Mouse (Mus musculus) CD8-positive naive resting alpha-beta T cell, adult 2 months (primary cell): Measurements from ENCODE around the gene Nme7.

Experiments used
- DNase-seq, 2 experiments: peaks; one replicate each; pipeline ENCODE4 v3.0.0; 2022; ENCODE audit warnings: low read depth in 2 of 2, low spot score in 2 of 2

The Nme7 gene

DNA sequence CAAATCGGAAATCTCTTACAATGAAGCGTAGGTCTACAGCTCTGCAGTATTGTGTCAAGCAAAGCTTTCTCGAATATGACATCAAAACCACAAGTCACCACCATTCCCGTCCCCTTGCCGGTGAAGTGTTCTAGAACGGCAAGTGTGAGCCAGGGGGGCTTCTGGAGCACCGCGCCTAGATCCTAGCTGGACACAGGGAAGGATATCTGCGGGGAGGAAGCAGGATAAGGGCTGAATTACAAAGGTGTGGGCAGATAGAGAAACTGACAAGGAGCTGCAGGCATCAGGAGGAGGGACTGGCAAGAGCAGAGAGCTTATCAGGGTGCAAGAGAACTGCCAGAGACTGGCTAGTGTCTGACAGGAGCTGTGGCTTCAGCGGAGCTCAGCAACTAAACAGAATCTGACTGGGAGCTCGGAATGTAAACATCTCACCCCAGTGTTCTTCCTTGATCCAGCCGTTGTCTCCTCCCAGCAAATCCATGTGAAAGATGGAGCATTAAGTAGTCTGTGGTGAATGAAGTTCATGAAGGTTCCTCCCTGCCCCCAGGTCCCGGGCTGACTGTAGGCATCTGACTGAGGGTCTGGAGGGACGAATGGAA is 15.7 kb downstream of the Nme7 start:
- DNase-seq = no peak

DNA sequence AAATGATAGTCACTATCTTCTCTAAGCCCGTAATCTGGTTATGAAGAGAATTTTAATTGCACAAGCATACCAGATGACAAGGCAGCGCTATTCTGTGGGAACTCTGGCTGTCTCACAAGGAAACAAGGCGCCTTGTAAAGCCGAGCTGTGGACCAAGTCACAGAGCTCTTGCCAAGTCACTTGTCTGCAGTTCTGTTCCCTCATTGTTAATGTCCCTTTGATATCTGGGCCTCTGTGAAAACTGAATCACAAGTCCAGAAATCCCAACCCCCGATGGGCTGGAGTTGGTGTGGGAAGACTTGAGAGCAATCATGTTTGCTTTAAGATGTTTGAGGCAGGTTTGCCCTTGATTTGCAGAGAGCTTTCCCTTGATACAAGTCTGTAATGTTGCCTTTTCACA is 16.8 kb downstream of the Nme7 start:
- DNase-seq = no peak

DNA sequence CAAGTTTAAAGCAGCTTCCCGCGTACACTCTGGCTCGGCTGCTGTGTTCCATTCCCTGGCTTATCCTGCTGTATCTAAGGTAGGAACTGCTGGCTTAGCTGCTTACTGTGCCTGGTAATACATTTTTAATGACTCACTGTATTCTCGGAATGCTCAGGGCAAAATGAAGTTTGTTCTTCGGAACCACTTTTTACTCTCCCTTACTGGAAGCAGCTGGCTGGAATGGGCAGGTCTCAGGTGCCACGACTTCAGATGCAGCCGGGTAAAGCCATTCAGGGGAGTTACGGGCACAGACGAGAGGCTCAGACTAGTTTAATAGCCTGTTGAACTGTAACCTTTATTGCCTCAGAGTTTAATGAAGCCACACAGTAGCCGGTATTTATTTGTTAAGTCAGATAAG is 17.5 kb downstream of the Nme7 start:
- no peak for DNase-seq

DNA sequence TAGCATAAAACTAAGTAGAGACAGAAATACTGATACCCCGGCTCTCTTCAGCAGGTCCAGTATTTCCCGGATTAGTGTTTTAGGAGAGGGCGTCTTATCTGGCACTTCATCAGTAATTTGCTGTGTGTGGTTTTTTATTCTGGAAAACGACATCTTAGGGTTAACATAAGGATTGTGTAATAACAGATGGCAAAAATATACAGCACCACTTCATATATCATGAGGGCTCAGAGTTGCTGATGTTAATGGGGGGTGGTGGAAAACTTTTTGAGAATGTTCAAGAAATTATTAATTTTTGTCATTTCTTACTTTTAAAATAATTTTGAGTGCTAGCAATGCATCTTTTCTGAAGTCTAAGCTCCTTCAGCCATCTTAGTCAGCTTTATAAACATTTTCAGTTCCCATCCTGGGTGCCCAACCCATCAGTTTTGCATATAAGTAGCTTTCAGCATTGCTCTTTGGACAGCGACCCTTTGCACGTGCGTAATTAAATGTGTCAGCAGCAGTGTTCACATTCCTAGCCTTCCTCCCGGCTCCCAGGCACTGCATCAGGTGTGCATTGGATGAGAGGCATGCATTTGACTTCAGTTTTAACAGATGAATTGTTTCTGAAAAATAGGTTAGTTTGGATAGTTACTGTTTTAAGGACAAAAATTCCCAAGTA is 19.2 kb downstream of the Nme7 start:
- no peak for DNase-seq

DNA sequence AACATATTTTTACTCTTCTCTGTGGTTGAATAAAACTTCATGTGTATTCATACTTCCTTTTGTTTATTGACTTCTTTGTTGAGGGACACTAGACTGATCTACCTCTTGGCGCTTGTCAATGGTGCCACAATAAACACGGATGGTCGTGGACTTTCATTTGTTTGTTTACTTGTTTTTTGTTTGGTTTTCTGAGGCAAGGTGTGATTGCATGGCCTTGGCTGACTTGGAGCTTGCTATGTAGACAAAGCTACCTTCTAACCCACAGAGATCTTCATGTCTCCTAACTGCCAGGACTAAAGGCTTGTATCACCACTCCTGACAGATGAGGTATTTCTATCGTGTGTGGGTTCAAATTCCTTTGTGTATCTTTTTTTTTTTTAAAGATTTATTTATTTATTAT is 20.3 kb downstream of the Nme7 start:
- no peak for DNase-seq

DNA sequence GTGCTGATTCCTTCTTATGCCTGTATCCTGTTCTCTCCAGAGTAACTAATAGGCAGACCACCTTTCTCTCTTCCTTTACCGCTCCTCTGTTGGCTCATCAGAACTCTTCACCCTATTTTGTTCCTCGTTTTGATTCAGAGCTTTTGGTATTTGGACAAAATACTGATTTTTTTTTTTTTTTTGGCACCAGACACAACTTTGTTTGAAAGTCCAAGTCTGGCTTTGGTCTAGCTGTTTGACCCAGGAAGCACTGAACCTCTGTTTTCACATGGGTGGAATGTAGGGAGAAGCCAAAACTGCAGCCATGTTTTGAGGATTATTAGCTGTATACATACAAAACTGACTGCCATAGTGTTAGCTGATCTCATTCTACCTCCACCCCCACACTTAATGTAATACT is 21.0 kb downstream of the Nme7 start:
- DNase-seq = no peak

DNA sequence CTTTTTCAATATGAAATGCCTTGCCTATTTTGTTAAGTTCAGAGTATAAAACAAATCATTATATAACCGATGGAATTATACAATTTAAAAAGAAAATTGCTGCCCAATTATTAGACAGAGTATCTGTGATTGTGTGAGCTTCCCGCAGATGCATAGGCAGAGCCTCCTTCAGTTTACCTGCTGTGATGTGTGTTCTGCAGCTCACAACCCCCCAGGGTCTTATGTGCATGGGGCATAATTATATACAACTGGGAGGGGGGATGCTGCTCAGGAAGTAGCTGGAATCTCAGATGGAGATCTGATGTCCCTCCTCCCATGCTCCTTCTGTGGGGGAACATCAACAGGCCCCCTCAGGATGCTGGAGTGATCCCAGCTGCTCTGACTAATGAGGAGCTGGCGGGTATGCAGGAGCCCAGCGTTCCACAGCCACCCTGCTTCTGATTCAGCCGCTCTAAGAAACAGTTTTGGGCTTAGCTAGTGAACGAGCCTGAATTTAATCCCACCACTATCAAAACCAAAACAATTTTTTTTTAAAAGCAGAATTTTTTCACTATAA is 22.8 kb downstream of the Nme7 start:
- DNase-seq = no peak

DNA sequence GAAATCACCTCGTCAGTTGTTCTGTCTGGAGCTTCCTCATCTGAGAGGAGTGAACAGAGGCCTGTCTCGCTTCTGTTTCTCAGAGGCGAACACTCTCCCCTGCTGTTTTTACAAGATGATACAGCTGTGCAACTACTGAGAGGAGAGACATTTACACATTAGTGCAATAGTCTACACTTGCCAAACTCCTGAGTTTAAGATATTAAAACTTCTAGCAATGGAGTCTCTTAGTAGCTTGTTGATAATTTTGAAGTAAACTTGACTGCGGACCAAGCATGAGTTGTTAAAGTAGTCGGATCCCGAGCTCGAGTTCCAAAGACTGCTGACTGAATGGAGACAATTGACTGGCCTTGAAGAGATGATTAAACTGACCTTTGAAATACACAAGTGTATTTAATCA is 23.8 kb downstream of the Nme7 start:
- DNase-seq = no peak

DNA sequence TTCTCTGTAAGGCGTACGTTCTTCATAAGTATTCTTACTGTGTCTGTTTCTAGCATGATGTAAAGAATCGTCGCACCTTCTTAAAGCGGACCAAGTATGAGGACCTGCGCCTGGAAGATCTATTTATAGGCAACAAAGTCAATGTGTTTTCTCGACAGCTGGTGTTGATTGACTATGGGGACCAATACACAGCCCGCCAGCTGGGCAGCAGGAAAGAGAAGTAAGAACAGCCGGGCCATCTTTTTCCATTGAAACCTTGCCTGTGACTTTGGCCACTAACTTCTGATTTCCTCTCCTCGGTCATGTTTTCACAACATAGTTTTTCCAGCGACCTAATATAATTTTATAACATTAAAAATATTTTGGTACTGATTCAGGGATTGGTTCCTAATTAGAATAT is 28.6 kb downstream of the Nme7 start:
- DNase-seq = no peak

DNA sequence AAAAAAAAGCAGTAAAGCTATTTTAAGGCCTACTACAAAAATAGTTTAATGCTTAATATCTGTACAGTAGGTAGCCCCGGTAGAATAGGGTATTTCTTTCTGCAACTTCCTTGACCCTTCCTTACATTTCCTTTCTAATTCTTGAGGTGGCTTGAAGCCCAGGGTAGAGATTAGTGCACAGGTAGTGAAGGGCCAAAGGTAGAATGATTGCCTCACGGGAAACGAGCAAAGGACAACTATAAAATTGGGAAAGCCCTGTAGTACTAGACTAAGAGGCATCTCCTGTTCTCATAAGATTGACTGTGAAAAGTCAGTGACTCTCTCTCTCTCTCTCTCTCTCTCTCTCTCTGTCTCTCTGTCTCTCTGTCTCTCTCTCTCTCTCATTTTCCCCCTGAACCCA is 31.5 kb downstream of the Nme7 start:
- no peak for DNase-seq

DNA sequence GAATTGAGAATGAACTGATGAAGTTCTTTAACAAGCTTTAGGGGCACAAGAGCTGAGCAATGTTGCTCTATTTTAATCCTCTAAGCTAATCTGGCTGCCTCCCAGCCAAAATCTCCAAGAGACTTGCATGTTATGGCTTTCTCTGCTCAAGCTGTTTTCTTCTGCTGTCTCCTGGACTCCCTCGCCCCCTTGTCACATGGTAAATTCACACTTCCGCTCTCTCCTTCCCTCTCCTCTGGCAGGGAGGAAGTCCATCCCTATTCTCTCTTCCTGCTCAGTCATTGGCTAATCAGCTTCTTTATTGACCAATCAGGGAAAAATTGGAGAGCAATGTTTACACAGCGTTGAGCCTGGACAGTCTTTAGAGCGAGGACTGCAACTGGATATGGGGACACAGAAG is 31.9 kb downstream of the Nme7 start:
- no peak for DNase-seq

DNA sequence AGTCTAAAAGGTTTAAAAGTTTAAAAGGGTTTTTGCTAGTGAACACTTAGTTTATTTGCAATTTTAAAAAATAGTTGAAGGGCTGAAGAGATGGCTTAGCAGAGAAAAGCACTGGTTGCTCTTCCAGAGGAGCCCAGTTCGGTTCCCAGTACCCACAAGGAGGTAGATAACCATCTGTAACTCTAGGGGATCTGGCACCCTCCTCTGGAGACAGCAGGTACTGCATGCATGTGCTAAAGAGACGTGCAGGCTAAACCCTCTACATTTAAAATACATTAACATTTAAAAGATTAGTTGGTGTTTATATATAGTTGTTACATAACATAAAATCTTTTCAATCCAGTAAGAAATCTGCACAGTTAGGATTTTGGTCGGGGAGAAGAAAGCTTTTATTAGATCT is 38.2 kb downstream of the Nme7 start:
- peak; percentile 8 to 51 for DNase-seq

DNA sequence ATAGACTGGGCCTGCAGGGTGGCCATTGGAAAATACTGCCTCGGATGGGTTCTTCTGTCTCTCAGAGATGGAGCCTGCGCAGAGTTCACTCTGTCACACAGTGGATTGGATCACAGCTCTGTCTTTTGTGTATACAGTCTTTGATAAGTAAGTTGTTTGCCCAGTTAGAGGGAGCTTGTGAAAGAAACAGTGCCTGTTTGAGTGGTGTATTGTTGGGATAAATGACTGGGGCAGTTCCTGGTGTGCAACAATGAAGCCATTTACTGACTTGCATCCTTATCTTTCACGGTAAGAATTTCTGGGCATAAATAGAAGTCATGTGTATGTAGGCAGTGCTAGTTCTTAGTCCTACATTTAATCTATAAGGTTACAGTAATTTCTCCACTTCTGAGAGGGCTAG is 49.5 kb downstream of the Nme7 start:
- DNase-seq = no peak

DNA sequence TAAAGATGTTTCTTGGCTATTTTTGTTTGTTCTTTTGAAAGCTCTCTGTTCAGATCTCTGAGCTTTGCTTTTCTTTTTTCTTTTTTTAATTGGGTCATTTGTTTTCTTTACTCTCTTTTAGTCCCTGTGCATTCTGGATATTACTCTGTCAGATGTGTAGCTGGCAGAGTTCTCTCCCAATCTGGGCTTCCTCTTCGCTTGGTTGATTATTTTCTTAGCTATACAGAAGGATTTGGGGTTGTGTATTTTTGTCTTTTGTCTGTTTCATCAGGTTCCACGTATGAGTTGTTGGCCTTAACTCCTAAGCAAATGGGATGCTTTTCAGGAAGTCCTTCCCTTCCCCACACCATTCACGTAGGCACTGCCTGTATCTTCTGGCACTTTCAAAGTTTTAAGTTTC is 54.1 kb downstream of the Nme7 start:
- no peak for DNase-seq

DNA sequence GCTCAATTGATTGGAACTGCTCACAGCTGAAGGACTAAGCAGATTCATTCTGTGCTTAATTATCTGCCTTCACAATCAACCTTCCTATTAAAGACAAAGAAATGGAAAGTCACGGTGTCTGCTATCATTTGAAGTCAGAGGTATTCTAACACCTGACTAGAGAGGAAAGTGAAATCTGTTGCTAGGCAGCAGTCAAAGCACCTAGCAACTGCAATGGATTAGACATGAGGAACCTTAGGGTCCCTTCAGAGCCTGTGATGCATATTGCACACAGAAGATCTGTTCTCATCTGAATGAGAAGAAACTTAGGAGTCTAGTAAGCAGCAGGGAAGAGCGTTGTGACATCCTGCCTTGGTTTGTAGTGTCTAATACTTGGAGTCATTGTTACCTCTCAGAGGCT is 58.1 kb downstream of the Nme7 start:
- no peak for DNase-seq

DNA sequence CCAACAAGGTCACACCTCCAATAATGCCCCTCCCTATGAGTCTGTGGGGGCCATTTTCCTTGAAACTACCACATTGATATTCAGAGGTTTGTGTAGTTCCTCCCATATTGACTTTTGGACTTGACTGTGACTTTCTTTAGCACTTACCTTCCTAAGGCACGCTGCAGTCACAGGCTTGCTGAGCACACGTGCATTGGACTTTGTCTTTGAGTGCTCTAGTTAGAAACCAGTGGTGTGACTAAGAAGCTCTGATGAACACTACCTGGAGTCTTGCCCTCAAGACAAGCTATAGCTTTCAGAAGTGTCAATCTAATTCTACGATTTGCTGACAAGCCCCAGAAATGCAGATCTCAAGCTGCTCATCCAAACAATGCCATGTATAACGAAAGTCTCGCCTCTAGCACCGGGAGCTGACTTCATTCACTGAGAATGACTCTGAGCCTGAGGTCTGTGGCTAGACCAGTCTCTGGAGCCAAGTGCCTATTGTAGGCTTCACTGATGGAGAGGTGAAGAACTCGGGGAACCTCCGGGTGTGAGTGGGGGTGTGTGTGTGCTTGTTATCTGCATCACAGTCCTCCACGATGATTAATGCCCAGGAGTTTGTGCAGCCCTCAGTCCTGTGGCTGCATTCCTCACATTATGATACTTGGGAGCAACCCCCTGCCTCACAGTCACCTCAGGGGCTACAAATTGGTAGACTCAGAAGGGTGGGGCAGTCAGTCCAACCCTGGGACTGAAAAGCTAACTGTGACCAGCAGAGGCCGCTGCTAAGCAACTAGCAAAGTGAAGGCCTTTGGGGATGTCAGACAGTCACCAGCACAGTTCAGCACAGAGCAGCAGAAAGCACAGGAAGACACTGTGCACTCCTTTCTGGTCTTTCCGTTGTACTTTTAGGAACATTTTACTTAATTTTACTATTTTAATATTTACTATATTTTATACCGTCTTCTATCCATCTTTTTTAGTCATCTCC is 62.5 kb downstream of the Nme7 start:
- peak; percentile 43 to 69 for DNase-seq

DNA sequence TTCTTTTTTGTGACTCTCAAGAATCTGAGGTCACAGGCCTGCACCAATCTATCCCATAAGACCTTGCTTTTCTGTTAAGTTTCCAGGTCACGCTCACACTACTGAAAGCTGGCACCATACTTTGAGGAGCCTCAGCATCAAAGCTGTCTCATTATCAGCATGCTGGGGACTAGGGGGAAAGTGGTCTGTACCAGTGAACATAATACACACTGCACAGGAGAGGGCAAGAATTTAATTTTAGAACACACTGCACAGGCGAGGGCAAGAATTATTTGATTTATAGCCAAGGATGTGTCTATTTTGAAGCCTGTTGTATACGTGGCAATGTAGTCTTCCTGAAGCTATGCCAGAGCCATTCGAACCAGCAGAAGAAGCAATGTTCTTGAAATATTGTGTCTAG is 64.2 kb downstream of the Nme7 start:
- DNase-seq = no peak

DNA sequence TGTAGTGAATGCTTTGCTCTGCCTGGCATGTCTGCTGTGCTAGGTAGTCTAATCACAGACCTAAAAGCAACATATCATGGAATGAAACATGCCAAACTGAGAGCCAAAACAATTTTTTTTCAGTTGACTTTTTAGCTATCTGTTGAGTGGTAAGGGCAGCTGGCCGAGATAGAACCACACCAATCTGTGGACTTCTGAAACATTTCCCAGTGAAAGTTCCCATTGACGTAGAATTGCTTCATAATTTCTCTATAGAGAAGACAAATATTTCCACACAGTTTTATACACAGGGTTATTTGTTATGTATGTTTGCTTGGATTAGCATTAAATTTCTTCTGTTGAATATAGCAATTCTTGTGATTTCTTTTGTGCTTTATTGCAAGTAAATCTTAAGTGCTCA is 65.9 kb downstream of the Nme7 start:
- DNase-seq = no peak

DNA sequence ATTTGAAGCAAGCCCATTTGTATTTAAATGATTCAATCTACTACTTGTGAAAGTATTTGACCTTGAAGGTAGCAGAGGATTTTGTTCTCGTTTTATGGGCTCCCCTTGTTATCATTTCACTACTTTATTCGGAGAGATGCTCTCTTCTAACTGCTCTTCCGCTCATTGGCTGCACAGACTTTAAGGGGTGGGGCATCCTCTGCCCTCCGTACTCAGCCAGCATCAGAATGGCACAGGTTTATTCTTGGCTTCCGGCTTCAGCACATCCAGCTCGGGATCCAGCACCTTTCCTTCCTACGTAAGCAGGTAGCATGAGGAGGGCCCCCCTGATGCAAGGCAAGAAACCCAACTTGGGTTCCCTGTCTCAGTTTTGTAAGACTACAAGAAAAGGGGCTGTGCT is 69.1 kb downstream of the Nme7 start:
- no peak for DNase-seq

DNA sequence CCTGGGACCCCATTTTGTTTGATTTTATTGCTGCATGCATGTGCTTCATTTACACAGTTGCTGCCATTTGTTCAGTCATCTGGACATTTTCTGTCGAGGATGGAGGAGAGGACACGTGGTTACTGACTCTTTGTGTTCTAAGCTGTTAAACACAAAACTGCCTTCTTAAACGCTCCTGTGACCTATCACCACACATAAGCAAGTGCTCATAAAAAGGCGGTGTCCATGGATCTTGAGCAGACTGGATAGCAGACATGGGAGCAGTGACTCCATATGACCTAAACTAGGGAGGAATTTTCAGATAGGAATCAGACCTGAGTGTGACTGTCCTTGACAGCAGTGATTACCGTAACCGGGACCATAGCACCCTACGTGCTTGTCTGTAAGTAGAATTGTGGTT is 70.1 kb downstream of the Nme7 start:
- DNase-seq = no peak

DNA sequence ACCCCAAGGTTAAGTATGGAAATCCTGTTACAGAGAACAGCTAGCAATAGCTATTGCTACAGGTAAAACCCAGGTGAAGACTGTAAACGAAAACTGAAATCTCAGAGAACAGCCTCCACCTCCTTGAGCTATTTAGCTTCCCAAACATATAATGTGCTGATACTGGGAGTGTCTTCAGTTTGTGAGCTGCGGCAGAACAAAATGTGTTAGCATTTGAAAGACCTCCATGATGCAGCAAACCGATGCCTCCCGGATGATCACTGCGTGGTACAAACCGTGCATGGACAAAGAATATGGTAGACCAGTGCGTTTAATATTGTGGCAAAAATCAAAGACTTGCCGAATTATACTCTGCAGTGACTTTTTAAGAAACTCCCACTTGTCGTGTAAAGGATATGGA is 71.7 kb downstream of the Nme7 start:
- DNase-seq = no peak
